Mouse (Mus musculus): ENCODE data around the gene AU022252. TPM values are rescaled to one million over a fixed set of nuclear protein-coding genes. Genes with fewer than 3 reads are reported as not detected.
"Not testable (repeated sequence)": the region's sequence is repeated elsewhere in the genome, so short reads cannot be mapped to it uniquely, and the experiment has no call there.

The AU022252 gene
- 10 to 100 TPM; 19.3 to 21.2 TPM for total RNA-seq (2021)
- long read RNA-seq, experiment 1, full-length matches to known transcripts = 11 of 15 reads
- long read RNA-seq, experiment 1, partial matches to known transcripts = 1 of 15 reads
- long read RNA-seq, experiment 1, other reads (novel, unspliced or antisense) = 3 of 15 reads
- long read RNA-seq, experiment 2, full-length matches to known transcripts = 4 of 8 reads
- long read RNA-seq, experiment 2, partial matches to known transcripts = 0 of 8 reads
- long read RNA-seq, experiment 2, other reads (novel, unspliced or antisense) = 4 of 8 reads

GRCm38 (mm10) chr4:119232410-119233255 is at the start of gene AU022252, which contains the start of gene P3h1:
AU022252 (minus strand) TSS chr4:119232712.
P3h1 (plus strand) TSS chr4:119232915.
- DNase-seq = peak; percentile 99

GRCm38 (mm10) chr4:119278784-119279183 is 46.3 kb upstream of the AU022252 start:
- not testable (repeated sequence) for DNase-seq

GRCm38 (mm10) chr4:119275726-119276125 is 43.2 kb upstream of the AU022252 start:
- no peak for DNase-seq

GRCm38 (mm10) chr4:119275226-119275625 is 42.7 kb upstream of the AU022252 start:
- DNase-seq = no peak

GRCm38 (mm10) chr4:119274627-119275026 is 42.1 kb upstream of the AU022252 start:
- no peak for DNase-seq

GRCm38 (mm10) chr4:119266606-119267005 is 34.1 kb upstream of the AU022252 start:
- no peak for DNase-seq

GRCm38 (mm10) chr4:119263459-119263858 is 30.9 kb upstream of the AU022252 start:
- DNase-seq = no peak

GRCm38 (mm10) chr4:119262483-119262882 is 30.0 kb upstream of the AU022252 start:
- DNase-seq = no peak

- no peak for DNase-seq
Observed at GRCm38 (mm10) chr4:119261087-119261713, 28.7 kb upstream of the AU022252 start.

- no peak for DNase-seq
Observed at GRCm38 (mm10) chr4:119259344-119260254, 27.1 kb upstream of the AU022252 start.

- no peak for DNase-seq
Observed at GRCm38 (mm10) chr4:119257083-119257482, 24.6 kb upstream of the AU022252 start.

- no peak for DNase-seq
Observed at GRCm38 (mm10) chr4:119255351-119255750, 22.8 kb upstream of the AU022252 start, which contains the start of gene Cldn19. Cldn19 (plus strand) TSS chr4:119255414.

- DNase-seq = no peak
Observed at GRCm38 (mm10) chr4:119254012-119254618, 21.6 kb upstream of the AU022252 start.

GRCm38 (mm10) chr4:119252025-119252808 is 19.7 kb upstream of the AU022252 start:
- DNase-seq = no peak

- no peak for DNase-seq
Observed at GRCm38 (mm10) chr4:119248407-119248965, 16.0 kb upstream of the AU022252 start.

GRCm38 (mm10) chr4:119247462-119248235 is 15.1 kb upstream of the AU022252 start:
- peak; percentile 80 for DNase-seq

- DNase-seq = no peak
Observed at GRCm38 (mm10) chr4:119246688-119247225, 14.2 kb upstream of the AU022252 start.

- DNase-seq = no peak
Observed at GRCm38 (mm10) chr4:119245961-119246360, 13.4 kb upstream of the AU022252 start.

GRCm38 (mm10) chr4:119245556-119245955 is 13.0 kb upstream of the AU022252 start:
- DNase-seq = no peak

Data from gastrocnemius, postnatal 10 days (tissue).